Mouse (Mus musculus) midbrain, embryonic 16.5 days (tissue): Measurements from ENCODE around the gene Lefty2. TPM values are rescaled to one million over a fixed set of nuclear protein-coding genes. Genes with fewer than 3 reads are reported as not detected.

Source experiments
- ATAC-seq: fragments of 200-750 bp; cut with Nextera tagmentation; 2 replicates; pipeline ENCODE4 v1.8.0; 2017; ENCODE audit warnings: moderate TSS enrichment
- H3K27ac ChIP-seq: fragments of 300-500 bp; sonication (generic); 2 replicates; pipeline ENCODE4 v1.5.1; 2014; ENCODE audit warnings: mild to moderate bottlenecking, low read length, mixed read lengths
- H3K27me3 ChIP-seq: fragments of 300-500 bp; sonication (generic); 2 replicates; pipeline ENCODE4 v1.6.1; 2014; ENCODE audit warnings: low read depth, low read length, mixed read lengths; ENCODE audit not compliant: control insufficient read depth, insufficient read depth
- H3K36me3 ChIP-seq: fragments of 300-500 bp; sonication (generic); 2 replicates; pipeline ENCODE4 v1.6.1; 2014; ENCODE audit warnings: mild to moderate bottlenecking, low read length, moderate library complexity, mixed read lengths; ENCODE audit not compliant: control insufficient read depth, insufficient read depth
- H3K4me1 ChIP-seq: fragments of 300-500 bp; sonication (generic); 2 replicates; pipeline ENCODE4 v1.6.1; 2014; ENCODE audit warnings: mild to moderate bottlenecking, low read length, mixed read lengths; ENCODE audit not compliant: control insufficient read depth, insufficient read depth
- H3K4me2 ChIP-seq: fragments of 300-500 bp; sonication (generic); 2 replicates; pipeline ENCODE4 v1.6.1; 2014; ENCODE audit warnings: mild to moderate bottlenecking, low read length, mixed read lengths
- H3K4me3 ChIP-seq: fragments of 300-500 bp; sonication (generic); 2 replicates; pipeline ENCODE4 v1.5.1; 2014; ENCODE audit warnings: low read depth, mild to moderate bottlenecking, low read length, moderate library complexity, mixed read lengths
- H3K9ac ChIP-seq: fragments of 300-500 bp; sonication (generic); 2 replicates; pipeline ENCODE4 v1.6.1; 2014; ENCODE audit warnings: low read depth, low read length, mixed read lengths
- H3K9me3 ChIP-seq: fragments of 300-500 bp; sonication (generic); replicated peaks from 2 replicates; pipeline ENCODE4 v1.6.1; 2014; ENCODE audit warnings: mild to moderate bottlenecking, low read length, mixed read lengths; ENCODE audit not compliant: control insufficient read depth, poor library complexity, severe bottlenecking
- WGBS: fragments of 180-500 bp; shearing (Covaris S2); extraction: QIAGEN DNeasy Blood & Tissue Kit; methylation state at CpG from one replicate; pipeline ENCODE4 v1.1.7; 2014; 5-methylcytosine and 5-hydroxymethylcytosine counted together
- polyA plus RNA-seq: library from polyadenylated mRNA; unstranded; fragments of >200 nt; fragmentation: Nextera tagmentation; extraction: Ambion mirVana; gene quantifications from 2 replicates; pipeline ENCODE4 v1.2.1, GENCODE M21; 2015

Gene Lefty2
- polyA plus RNA-seq, 1 experiment from 2014 or later = 5.0 TPM

- Histone ChIP-seq H3K36me3 (no peaks in the 10 kb centered on the region), H3K4me3 (peak overlapping the region; percentile 62), H3K9ac (no peak overlapping the region), H3K9me3 (no peaks in the 10 kb centered on the region), H3K27me3 (peaks cover 37% of the 10 kb centered on the region), H3K27ac (no peak overlapping the region), H3K4me1 (peaks cover 11% of the 10 kb centered on the region; the same call in 1 of the 2 replicates), H3K4me2 (peak overlapping the region; percentile 99)
- 42% methylated on average over 11 of the region's 11 CpGs for WGBS
- no peak for ATAC-seq
Observed at GRCm38 (mm10) chr1:180943032-180943644, 50.2 kb downstream of the Lefty2 start.

DNA sequence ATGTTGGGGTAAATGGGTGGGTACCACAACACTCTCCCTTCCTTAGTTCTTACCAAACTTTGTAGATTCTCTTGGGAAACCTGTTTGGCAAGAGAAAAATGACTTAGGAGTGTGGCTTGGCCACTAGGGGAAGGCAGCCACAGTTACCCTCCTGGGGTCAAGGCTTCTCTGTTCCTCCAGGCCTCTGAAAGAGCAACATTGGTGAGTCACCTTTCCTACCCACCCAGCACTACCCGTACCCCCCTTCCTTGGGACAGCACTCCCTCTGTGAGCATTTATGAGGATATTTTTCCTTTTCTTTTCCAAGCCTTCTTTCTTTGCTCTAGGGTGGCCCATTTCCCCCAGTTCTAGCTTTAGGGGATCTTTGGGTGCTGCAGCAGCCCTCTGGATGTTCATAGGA lies 51.0 kb downstream of the Lefty2 start:
- no peak overlapping the region for H3K27ac ChIP-seq
- H3K4me2 ChIP-seq = no peak overlapping the region
- H3K9ac ChIP-seq = no peak overlapping the region
- WGBS = 80% methylated on average over 1 of the region's 1 CpGs
- peaks cover 11% of the 10 kb centered on the region; the same call in 1 of the 2 replicates for H3K4me1 ChIP-seq
- ATAC-seq = no peak
- no peaks in the 10 kb centered on the region for H3K36me3 ChIP-seq
- no peak overlapping the region for H3K4me3 ChIP-seq
- no peaks in the 10 kb centered on the region for H3K9me3 ChIP-seq
- H3K27me3 ChIP-seq = peaks cover 37% of the 10 kb centered on the region

- H3K9ac ChIP-seq = no peak overlapping the region
- no peak for ATAC-seq
- no peaks in the 10 kb centered on the region for H3K9me3 ChIP-seq
- no peak overlapping the region for H3K4me2 ChIP-seq
- H3K27me3 ChIP-seq = peaks cover 37% of the 10 kb centered on the region
- H3K27ac ChIP-seq = no peak overlapping the region
- WGBS = 73% methylated on average over 4 of the region's 4 CpGs
- H3K4me1 ChIP-seq = peaks cover 11% of the 10 kb centered on the region; the same call in 1 of the 2 replicates
- H3K4me3 ChIP-seq = no peak overlapping the region
- H3K36me3 ChIP-seq = no peaks in the 10 kb centered on the region
Observed at GRCm38 (mm10) chr1:180944553-180944952, 51.6 kb downstream of the Lefty2 start.

GRCm38 (mm10) chr1:180945001-180945980 lies 52.4 kb downstream of the Lefty2 start:
- Histone ChIP-seq H3K27me3 (peaks cover 37% of the 10 kb centered on the region), H3K9ac (no peak overlapping the region), H3K4me2 (no peak overlapping the region), H3K9me3 (no peaks in the 10 kb centered on the region), H3K36me3 (no peaks in the 10 kb centered on the region), H3K4me3 (no peak overlapping the region), H3K4me1 (peaks cover 11% of the 10 kb centered on the region; the same call in 1 of the 2 replicates), H3K27ac (no peak overlapping the region)
- ATAC-seq = no peak
- 27% methylated on average over 20 of the region's 20 CpGs for WGBS

GRCm38 (mm10) chr1:180946448-180946847 lies 53.5 kb downstream of the Lefty2 start:
- H3K4me2 ChIP-seq = no peak overlapping the region
- H3K4me3 ChIP-seq = no peak overlapping the region
- no peak for ATAC-seq
- H3K9ac ChIP-seq = no peak overlapping the region
- 78% methylated on average over 6 of the region's 6 CpGs for WGBS
- no peaks in the 10 kb centered on the region for H3K36me3 ChIP-seq
- no peaks in the 10 kb centered on the region for H3K9me3 ChIP-seq
- no peak overlapping the region for H3K27ac ChIP-seq
- H3K4me1 ChIP-seq = peaks cover 11% of the 10 kb centered on the region; the same call in 1 of the 2 replicates
- peaks cover 31% of the 10 kb centered on the region for H3K27me3 ChIP-seq

Other genes starting within 250 kb of the Lefty2 start
- gene Mixl1, start 196.1 kb upstream of the Lefty2 start, polyA plus RNA-seq = 0.15 and 0.32 TPM in 2 replicates
- gene Acbd3, start 167.1 kb upstream of the Lefty2 start, polyA plus RNA-seq = 22.4 and 23.9 TPM in 2 replicates
- gene H3f3a, start 79.2 kb upstream of the Lefty2 start, polyA plus RNA-seq = 2,888 and 3,200 TPM in 2 replicates
- 32.1 and 32.9 TPM in 2 replicates for gene Sde2, start 42.0 kb upstream of the Lefty2 start, polyA plus RNA-seq
- 68.3 and 71.7 TPM in 2 replicates for gene Pycr2, start 11.2 kb downstream of the Lefty2 start, polyA plus RNA-seq
- 0.26 TPM in 1 of 2 replicates, not detected in the other for gene Lefty1, start 41.9 kb downstream of the Lefty2 start, polyA plus RNA-seq
- 1.2 and 1.3 TPM in 2 replicates for gene Tmem63a, start 49.2 kb downstream of the Lefty2 start, polyA plus RNA-seq
- gene Ephx1, start 127.8 kb downstream of the Lefty2 start, polyA plus RNA-seq = 5.7 and 8.2 TPM in 2 replicates
- 0.17 TPM in 1 of 2 replicates, not detected in the other for gene 9130409I23Rik, start 158.1 kb downstream of the Lefty2 start, polyA plus RNA-seq